Mouse (Mus musculus) layer of hippocampus, postnatal 14 days (tissue): ENCODE data around the gene Spata17. TPM values are rescaled to one million over a fixed set of nuclear protein-coding genes. Genes with fewer than 3 reads are reported as not detected.

Experiments used
- DNase-seq, 2 experiments: peaks; one replicate each; pipeline ENCODE4 v3.0.0; 2021 to 2022; ENCODE audit warnings: low spot score in 2 of 2, mixed read lengths in 1 of 2
- total RNA-seq, 2 experiments: library from RNA; stranded (reverse); gene quantifications; 2 replicates each; pipeline ENCODE4 v1.2.3; 2021

Gene Spata17
- total RNA-seq, 2 experiments from 2014 or later = 0.76 to 1.4 TPM

DNA sequence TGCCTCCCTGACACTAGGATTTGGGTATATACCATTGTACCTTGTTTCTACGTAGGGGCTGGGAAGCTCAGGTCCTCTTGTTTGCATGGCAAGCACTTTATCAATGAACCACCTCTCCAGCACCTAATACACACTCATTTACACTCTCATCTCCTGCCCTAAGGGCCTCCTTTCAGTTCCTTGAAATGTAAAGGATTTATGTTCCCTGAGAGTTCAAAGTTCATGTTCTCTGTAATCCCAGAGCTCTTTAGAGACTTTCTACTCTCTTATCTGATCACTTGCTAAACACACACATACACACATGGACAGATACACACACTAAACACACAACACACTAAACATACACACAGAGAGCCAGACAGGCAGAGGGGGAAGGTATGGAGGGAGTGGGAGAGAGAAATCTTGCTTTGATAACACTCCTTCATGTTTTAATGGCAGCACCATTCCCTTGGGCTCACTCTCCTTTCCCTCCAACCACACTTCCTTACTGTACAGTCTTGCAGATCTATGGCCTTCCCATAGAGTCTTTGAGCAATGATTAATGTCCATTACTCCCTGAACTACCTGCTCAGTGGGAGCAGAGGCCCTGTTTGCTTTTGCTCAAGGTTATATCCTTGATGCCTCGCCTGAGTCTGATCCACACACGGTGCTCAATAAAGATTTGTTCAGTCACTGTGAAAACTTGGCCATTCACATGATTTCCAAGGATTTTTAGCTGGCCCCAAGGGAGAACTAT lies 126.4 kb downstream of the Spata17 start:
- no peak for DNase-seq

- DNase-seq = no peak
Measured at GRCm38 (mm10) chr1:187086027-187086426, 129.2 kb downstream of the Spata17 start.

GRCm38 (mm10) chr1:187077352-187077751 lies 137.9 kb downstream of the Spata17 start:
- DNase-seq = no peak

DNA sequence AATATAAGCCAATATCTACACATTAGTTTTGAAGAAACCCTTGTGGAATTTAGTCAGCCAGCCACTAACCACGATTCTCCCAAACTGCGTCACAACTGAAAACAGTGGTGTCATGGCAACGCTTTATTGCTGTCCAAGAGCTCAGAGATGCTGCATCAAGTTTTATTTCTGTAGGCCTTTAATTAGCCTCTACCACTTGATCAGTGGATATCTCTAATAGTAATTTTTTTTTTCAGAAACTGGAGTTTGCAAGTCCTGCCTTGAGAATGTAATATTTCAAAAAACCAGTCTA lies 138.3 kb downstream of the Spata17 start:
- peak in 1 of 2 experiments; percentile 20 for DNase-seq

DNA sequence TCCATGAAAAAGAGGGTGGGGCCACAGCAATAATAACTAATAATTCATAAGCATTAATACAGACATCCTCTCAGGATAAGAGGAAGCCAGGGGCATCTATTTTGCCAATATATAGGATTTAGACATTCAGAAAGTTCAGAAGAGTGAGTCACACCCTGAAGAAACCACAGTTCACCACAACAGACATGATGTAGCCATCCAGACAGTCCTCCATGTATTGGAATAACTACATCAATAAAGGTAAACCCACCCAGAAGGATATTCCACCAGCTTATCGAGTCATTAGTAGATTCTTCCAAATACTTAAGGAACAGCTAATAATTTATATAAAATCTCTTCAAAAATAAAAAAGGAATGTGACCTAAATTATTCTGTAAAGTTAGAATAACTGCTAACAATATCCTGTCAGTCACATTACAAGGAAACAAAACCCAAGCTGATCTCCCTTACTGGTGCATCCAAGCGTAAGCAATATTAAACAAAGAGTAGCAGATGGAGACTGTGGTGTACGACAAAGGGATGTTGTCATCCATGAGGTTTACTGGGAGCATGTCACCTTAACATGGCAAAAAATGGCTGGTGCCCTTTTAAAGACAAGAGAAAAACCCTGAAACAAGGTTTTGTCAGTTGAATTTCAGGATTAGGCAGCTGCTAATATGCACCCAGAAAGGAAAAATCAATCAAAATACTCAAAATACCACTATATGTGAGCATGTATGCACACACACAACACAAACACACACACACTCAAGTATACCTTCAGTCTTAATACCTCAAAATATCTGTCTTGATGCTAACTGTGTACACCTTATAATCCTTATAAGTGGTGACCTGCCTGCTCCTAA lies 138.8 kb downstream of the Spata17 start:
- no peak for DNase-seq

DNA sequence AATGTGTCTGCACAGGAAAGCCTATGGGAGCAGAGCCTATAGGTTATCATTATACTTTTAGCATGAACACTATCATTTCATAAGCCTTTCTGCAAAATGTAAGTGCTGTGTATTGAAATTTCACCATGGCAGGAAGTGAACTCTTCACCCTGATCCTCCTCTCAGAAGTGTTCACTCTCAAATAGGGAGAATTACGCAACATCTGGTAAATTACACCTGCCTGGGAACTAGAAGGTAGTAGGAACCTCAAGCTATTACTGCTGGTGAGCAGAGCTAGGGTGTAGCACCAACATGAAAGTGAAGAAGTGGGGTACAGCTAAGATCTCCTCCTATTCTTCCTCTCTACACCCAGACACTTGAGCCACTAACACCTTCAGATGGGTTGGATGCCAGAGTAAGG lies 155.4 kb downstream of the Spata17 start:
- no peak for DNase-seq

DNA sequence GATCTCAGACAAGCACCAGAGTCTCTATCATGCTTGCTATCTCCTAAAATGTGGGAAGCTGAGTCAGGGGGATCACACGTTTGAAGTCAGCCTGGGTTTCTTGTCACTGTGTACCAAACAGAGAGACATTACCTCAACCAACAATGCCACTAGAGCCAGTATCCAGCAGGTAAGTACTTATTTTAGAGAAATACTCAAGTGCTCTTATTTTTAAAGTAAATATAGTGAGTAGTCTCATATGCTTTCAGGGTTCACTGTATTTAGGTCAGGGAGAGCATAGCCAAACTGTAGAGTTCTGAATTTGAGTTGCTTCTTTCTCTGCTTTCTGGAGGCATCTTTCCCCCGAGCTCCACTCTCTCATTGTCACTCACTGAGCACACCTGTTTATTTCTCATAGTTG lies 160.9 kb downstream of the Spata17 start:
- no peak for DNase-seq

DNA sequence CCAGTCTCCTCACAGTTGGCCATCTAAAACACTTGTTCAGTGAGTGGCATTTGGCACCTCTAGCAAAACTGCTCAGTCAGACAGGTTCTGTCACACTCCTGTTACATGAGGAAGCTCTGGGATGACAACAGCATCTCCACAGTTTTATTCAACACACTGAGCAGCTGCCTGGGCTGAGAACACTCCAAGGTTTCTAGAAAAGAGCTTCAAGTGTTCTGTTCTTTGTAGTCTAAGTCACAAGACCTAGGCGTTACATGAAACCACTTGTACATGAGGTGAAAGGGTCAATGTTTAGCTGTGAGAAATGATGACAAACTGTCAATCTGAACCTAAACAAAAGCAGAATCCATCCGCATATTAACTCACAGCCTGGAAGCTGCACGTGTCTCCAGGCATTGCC lies 161.4 kb downstream of the Spata17 start:
- no peak for DNase-seq

- peak in 1 of 2 experiments; percentile 10 for DNase-seq
Measured at GRCm38 (mm10) chr1:187052532-187052931, 162.7 kb downstream of the Spata17 start.

GRCm38 (mm10) chr1:187051296-187051695 lies 164.0 kb downstream of the Spata17 start:
- no peak for DNase-seq

- DNase-seq = no peak
Measured at GRCm38 (mm10) chr1:187048681-187049288, 166.5 kb downstream of the Spata17 start.

DNA sequence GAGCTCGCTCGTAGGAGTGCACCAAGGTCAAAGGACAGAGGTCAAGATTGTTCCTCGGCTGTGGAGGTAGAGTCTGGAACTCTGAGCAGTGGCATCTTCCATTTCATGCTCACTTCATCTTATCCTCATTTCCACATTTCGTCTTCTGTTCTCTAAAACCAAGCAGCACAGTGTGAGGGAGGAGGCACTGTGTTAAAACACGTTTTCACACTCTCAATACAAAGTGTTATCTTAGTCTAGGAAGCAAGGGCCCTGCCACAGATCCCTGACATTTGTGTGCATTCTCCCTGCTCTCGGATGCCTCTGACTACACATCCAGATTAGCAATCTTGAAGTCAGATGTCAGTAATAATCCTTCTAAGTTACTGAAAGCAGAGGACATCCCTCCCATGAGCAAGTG lies 170.5 kb downstream of the Spata17 start:
- DNase-seq = no peak

DNA sequence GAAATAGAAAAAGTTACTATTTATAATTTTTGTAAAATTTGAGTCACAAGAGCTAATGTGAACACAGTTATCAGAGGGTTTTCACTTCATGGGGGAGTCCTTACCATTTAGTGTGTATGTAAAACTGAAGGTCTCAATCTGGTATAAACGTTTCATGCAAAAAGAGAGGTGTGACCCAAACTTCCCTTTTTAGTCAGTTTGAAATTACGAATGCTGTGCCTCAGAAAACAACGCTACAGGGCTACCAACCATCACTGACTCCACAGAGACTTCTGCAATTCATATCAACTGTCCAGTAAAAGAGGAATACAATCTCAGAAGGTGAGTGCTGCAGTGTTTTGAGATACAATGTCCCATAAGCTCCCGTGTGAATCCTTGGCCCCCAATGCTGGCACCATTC lies 175.5 kb downstream of the Spata17 start:
- no peak for DNase-seq

- DNase-seq = no peak
Measured at GRCm38 (mm10) chr1:187035785-187036184, 179.5 kb downstream of the Spata17 start.

- peak; percentile 16 to 71 for DNase-seq
Measured at GRCm38 (mm10) chr1:187031796-187032195, 183.5 kb downstream of the Spata17 start.

DNA sequence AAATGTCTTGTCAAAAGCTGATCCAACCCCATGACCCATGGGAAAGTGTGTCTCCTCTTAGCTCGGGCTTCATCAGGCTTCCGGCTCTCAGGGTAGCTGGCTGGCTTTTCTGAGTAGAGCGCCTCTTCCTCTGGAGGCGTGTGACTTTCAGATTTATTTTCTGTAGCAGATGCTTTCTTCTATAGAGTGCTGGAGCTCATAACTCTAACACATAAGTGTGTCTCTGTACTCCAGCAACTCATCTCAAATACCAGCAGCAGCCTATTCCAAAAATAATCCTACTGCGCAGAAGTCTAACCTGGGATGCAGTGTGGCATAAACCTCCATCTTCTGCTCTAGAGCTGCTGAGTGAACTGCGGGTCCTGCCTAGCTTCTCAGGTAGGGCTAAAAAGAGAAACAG lies 186.4 kb downstream of the Spata17 start:
- DNase-seq = no peak

- DNase-seq = no peak
Measured at GRCm38 (mm10) chr1:187020011-187020410, 195.3 kb downstream of the Spata17 start.

- DNase-seq = no peak
Measured at GRCm38 (mm10) chr1:187016116-187016515, 199.1 kb downstream of the Spata17 start.

DNA sequence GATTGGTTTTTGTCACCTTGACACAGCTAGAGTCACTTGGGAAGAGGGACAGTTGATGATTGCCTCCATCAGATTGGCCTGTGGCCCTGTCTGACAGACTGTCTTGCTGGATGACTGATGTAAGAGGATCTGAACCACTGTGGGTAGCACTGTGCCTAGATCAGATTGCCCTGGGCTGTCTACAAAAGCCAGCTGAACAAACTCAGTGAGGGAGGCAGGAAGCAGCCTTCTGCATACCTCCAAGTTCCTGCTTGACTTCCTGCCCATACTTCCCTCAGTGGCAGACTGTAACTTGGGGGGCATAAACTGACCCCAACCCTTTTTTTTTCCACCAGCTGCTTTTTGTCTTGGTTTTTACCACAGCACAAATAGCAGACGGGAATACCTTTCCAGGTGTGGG lies 199.6 kb downstream of the Spata17 start:
- DNase-seq = no peak

DNA sequence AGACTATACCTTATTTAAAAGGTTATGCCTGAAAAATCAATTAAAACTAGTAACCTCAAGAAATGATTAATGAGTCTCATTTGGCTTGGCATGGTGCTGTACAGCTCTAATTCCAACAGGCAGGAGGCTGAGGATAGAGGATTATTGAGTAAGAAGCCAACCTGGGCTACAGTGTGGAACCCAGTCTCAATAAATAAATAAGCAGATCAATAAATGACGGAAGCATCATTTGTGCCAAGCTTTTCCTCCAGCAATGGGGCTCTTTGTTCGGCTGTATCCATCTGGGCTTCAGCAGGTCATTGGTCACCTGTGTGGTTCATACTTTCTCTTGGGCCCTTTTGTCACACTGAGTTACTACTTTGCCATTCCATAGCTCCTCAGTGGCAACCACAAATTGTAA lies 201.1 kb downstream of the Spata17 start:
- DNase-seq = no peak

DNA sequence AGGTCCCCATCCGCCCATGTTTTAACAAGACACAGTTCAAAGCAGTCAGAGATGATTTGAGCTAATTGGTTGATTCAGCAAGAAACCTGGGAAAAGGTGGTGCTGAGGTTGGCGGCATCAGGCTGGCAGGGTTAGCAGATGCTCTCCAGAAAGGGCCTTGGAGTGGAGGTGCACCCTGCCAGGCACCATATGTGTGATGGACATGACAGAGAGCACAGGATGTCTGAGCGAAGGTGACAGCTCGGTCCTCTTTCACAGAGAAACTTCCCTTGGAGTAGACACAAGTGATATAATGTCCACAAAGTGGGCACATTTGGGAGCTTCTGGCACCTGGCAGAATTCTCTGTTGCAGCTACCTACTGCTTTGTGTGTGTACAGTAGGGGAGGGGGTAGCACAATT lies 203.7 kb downstream of the Spata17 start:
- no peak for DNase-seq

DNA sequence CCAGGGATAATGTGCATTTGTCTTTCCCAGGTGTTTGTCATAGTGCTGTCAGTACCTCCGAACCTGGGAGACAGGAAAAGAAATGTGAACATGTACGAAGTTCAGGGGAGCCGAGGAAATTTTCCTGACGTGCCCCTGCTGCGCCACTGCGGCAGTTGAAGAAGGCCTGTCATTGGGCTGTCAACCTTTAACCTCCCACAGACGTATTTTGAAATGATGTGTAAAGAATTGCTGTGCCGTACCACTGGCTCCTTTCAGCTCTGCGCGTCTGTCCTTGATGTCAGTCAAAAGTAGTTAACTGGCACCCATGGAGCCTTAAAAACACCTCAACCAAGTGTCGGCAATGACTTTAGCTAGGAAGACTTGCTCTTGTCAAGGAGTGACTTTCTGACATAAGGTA lies 205.2 kb downstream of the Spata17 start:
- DNase-seq = no peak
